Mouse (Mus musculus): ENCODE results near the gene Phlda3.

GRCm38 (mm10) chr1:135817595-135817994 is 51.7 kb downstream of the Phlda3 start:
- TF ChIP-seq EP300 (IDR thresholded peaks at IDR 0.05; ENCODE audit: low read depth) (no peak), CTCF (IDR thresholded peaks at IDR 0.05; ENCODE audit: low read depth) (no peak)
